Mouse (Mus musculus) left cerebral cortex, adult 8-10 months (tissue): ENCODE measurements around the gene Arnt2. TPM values are rescaled to one million over a fixed set of nuclear protein-coding genes. Genes with fewer than 3 reads are reported as not detected.

ENCODE experiments used
- DNase-seq, 2 experiments: peaks; one replicate each; pipeline ENCODE4 v3.0.0; 2022; ENCODE audit warnings: low spot score in 2 of 2
- total RNA-seq, 4 experiments: library from RNA; stranded (reverse); gene quantifications; 2 replicates each; pipeline ENCODE4 v1.2.4; 2022

The Arnt2 gene
- 100 to 1,000 TPM; 205 to 240 (median 236) TPM for total RNA-seq

DNA sequence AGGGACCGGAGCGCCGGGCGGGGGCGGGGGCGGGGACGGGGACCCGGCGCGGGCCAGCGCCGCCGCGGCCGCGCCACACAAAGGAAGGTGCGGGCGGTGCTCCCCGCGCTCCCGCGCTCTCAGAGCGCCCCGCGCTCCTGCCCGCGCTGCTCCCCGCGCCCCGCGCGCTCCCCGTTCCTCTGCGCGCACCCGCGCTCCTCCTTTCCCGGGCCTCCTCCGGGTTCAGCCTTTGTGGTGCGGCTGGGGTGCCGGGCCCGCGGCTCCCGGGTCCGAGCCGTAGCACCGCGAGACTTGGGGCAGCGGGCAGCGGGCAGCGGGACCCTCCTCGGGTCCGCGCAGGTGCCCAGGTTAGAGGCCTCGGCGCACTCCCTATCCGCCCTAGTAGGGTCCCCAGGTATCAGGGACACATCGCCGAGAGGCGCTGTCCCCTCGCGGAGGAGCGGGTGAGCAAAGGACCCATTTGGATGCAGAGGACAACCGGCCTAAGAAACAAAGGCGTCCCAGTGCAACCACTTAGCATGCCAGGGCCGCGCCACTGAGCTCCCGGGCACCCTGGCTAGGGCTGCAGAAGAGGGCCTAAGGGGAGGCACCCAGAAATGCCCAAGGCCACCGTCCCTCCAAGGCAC is at the start of gene Arnt2:
Gene Arnt2, minus strand, starts transcription at position 281 of the 626 bp plus-strand sequence.
- peak; percentile 67 to 79 for DNase-seq

DNA sequence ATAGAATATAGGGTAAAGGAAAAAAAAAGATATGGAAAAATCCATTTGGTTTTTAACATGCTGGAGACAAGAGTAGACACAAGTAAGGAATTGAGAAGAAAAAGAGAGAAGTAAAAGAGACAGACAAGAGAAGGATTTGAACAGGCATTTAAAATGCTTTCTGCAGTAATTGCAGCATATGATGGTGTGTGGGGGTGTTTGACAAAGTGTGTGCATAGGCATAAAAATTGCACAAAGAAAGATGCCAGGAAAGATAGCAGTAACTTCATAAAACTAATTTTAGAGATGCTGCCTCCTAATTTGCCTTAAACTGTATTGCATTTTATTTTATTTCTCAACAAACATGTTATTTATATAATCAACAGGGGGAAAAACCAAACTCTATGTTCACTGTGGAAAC is 41.7 kb upstream of the Arnt2 start:
- no peak for DNase-seq

DNA sequence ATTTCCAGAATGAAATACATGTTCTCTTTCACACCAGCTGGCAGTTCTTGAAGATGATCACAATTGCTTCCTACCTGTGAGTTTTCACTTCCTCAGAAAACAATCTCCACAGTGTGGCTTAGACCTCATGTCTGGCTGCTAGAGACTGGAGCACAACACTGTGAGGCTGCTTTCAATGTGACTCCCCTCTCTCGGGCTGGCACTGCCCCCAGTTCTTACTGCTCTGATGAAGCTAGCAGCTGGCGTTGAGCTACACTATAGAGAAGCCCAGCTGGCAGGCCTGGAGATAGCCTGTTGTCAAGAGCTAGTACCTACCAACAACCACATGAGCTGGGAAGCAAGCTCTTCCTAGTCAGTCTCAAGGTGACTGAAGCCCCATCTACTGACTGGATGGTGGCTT is 39.1 kb upstream of the Arnt2 start:
- DNase-seq = peak; percentile 19 to 79

DNA sequence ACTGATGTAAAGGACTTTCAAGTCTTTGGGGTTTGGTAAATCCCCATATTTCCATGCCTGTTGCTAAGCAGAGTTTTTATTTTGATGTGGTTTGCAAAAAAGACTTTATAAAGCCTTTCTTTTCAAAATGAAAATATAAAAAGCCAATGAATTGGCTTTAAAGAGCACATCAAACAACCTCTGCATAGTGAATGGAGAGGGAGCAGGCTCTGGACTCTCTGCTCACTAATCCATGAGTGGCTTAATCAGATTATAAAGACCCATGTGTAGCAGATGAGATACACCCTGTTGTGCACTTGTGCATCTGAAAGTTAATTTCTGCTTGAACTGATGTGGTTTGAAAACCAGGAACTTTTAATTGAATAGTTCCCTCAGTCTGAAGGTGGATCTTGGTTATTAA is 38.5 kb upstream of the Arnt2 start:
- no peak for DNase-seq

DNA sequence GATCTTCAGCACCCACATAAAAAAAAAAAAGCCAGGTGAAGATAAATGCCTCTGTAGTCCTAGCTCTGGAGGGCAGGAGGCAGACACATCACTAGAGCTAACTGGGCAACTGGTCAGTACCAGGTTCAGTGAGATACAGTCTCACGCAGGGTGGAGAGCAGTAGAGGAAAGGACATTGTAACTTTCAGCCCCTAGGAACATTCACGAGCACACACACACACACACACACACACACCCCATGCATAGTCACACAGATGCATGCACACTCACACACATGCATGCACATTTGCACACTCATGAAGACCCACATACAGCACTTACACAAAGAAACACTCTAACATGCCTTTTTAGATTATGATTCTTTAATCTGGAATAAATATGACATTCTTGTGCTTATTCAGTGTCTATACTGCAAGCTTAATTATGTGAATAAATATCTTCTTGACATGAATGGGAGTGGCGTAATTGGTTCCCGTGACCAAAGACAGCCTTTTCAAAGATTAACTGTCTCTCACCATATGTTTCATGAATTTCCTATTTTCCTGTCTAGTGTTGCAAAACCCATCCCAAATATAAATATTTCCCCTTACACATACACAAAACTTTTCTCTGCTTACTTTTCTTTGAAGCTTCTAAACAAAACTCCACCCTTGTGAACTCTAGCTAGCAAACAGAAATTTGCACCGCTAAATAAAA is 37.9 kb upstream of the Arnt2 start:
- no peak for DNase-seq

DNA sequence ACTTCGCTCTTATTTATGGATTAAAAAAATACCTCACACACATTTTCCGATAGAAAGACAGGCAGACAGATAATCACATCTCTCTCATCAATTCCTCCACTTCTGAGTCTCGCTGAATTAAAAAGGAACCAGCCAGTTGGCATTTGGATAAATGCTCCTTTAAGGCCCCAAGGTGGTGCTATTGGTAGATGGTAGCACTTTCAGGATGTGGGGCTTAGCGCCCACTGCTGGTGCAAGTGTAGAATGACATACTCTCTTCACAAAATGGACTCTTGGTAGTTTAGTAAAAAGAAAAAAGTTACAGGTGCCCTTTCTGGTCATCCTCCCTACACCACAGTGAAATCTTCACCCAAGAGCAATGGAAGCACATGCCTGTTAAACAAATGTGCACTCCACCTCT is 37.1 kb upstream of the Arnt2 start:
- DNase-seq = peak; percentile 23 to 47

DNA sequence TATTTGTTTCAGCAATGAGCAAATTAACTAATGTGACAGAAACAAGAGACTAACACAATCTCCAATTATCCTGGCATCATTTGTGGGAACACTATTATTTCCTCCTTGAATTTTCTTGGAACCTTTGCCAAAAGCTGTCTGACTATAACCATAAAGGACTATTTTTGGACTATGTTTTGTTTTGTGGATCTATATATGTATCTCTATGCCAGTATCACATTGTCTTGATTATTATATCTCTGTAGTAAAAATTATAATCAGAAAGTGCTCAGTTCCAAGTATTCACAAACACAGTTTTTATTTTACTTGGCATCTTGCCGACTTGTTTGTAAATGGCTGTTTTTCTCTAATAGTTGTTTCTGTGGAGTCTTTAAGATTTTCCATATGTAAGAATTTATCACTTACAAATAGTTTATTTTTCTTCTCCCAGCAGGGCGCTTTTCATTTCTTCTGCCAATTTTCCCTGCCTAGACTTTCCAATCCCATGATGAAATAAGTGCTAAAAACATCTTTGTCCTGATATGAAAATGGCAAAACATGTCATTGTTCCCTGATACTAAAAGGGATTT is 32.5 kb upstream of the Arnt2 start:
- no peak for DNase-seq

DNA sequence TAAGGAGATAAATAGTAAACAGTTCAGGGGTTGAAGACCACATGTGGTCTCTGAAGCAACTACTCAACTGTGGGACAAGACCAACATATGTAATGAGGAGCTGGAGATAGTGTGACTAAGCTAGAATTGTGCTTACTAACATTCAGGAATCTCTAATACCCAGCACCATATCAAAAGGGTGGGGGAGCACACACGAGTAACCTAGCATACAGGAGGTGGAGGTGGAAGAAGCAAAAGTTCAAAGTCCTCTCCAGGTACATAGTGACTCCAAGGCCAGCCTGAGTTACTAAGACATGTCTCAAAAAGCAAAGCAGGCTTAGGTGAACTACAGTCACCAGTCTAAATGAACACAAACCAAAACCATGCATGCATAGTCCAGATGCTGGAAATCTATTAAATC is 29.6 kb upstream of the Arnt2 start:
- DNase-seq = no peak

DNA sequence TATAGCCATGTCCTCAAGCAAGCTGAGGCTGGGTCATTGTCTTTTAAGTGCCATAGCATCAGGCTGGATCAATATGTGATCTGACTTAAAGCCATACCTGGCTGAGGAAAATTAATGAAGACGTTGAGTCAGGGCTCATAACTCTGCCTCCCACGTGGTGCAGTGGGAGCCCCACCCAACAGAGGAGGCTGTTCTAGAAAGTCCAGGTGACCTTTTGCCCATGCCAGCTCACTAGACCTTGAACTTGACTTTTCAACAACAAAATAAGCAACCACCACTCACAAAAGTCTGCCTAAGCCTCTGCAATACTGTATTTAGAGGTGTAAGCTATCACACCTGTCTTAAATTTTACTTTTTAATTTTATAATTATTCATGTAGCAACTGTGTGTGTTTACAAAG is 24.9 kb upstream of the Arnt2 start:
- DNase-seq = no peak

DNA sequence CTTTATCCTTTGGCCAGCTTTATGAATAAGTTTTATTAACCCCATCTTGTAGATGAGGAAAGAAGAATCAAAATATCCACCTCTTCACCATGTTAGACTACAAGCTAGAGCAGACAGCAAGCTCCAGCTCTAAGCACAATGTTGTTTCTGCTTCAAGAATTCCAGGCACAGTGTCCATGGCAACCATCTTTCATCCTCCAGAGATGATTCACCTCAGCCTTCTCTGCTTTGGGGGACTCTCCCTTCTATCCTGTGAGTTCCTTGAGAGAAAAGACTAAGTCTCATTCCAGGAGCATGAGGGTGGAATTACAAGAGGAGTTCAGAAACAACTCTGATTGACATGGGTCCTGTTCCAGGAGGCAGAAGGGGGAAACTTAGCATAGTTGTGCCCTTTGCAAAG is 22.2 kb upstream of the Arnt2 start:
- peak in 1 of 2 experiments; percentile 74 for DNase-seq

DNA sequence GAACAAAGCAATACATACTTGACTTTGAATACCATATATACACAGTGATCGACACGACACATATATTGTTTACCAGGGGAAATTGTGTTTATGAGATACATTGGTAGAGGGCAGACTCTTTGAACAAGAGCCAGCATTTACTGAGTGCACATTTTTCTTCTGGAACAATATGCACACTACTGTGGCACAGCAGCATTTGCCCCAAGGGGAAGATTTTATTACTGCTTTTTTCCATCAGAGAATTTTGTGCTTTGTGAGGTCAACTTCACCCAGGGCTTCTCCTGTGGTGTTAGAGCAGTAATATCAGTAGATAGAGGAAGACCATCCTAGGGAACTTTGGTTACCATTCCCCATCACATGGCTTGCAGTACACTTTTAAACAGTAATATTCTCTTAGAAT is 17.2 kb upstream of the Arnt2 start:
- no peak for DNase-seq

DNA sequence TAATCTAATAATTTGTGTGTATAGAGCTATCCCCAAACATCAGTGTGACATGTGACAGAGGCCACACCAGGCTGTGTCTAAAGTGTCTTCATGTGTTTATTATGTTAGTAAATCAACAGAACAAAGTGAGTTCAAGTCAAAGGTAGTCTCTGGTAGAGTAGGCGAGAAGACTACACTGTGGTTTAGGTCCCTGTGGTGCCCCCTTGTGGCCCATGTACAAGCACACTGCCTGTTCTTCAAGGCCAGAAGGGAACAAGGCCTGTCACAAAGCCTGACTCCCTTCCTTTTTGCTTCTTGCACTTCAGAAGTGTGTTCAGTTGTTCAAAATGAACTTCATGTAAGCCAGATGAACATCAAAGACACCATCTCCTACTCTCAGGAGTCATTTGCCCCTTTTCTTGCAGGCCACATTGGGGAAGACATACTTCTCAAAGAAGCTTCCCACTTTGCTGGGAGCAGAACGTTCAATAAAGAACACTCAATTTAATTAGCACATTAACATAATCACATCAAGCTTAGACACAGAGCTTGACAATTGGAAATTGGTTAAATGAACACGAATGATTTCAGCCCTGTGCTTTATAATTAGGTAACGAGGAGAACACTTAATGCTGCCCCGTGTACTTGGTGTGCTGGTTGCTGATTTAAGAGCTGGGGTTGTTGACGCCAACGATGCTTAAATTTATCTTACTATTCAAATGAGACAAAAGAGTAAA is 14.9 kb upstream of the Arnt2 start:
- DNase-seq = no peak

DNA sequence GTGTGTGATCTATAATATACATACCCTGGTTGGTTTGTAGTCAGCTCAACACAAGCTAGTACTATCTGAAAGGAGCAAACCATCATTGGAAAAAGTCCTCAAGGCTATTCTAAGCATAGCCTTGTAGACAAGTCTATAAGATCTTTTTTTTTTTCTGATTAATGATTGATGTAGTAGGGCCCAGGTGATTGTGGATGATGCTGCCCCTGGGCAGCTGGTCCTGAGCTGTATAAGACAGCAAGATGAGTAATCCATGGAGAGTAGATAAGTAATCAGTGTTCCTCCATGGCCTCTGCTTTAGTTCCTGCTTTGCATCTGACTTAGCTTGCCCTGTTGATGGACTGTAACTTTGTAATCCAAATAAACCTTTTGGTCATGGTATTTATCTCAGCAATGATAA is 11.8 kb upstream of the Arnt2 start:
- DNase-seq = no peak

DNA sequence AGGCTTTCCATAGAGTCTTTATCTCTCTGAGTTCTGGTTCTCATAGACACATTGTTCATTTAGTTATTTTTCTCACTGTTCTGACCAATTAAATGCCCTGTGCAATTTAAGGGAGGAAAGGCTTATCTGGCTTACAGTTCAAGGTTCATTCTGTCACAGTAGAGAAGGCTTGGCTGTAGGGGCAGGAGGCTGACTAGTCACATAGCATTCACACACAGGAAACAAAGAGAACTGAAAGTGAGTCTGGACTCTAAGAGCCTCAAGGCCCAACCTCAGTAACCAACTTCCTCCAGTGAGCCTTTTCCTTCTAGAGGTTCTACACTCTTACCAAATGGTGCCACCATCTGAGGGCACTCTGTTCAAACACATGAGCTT is 11.3 kb upstream of the Arnt2 start:
- DNase-seq = no peak

DNA sequence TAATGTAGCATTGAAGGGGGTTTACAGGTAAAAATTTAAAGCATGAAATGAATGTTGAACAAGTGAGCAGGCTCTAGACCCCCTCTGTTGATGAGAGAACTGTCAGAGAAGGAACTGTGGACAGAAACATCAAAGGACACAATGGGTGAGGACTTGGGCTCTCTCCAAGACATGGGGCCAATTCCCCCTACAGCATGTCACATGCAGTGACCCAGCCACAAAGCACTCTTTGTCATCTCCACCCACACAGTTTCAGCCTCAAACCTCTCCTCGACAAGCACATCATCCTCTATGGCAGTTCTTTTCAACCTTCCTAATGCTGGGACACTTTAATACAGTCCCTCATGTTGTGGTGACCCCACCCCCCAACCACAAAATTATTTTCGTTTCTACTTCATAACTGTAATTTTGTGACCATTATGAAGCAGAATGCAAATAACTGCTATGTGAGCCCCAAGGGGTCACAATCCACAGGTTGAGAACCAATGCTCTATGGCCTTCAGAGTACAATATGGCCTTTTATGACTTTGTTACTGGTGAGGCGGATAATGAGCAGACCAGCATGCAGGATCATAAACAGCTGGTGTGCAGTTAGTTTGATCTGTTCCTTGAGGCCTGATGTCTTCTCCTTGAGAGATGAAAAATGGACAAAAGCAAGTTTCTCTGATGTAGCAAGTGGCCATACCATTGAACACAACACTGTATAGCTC is 10.8 kb upstream of the Arnt2 start:
- DNase-seq = no peak

DNA sequence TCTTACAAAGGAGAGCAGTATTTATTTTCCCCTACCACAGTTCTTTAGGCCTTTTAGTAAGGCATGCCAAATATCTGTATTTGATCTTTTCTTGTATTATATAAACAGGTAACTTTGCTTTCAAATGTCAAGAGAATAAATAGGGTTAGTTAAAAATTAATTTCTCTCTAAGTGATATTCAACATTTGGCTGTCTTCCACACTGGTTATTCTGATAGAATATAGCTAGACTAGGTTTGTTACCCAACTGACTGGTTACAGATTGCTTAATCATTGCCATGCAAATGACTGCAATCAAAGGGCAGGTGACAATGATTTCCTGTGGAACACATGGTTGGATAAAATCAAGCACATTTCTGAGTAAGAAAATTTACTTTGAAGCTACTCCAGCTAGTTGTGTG is 7.5 kb upstream of the Arnt2 start:
- DNase-seq = no peak

DNA sequence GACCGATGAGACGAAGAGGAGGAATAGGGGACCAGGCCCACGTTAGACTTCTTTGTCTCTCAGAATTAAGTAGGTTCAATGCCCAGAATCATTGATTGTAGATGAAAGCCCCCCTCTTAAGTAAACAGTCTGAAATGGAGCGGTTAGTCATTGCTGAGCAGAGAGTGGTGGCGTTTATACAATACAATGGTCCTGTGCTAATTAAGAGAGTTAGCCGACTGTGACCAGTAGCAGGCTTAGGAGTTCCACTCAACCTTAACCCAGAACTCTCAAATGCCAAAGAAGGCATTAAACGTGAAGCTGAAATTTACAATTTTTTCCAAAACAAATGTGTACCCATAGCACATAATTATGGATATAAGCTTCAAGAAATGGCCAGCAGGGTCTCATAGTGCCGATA is 2.6 kb upstream of the Arnt2 start:
- no peak for DNase-seq

DNA sequence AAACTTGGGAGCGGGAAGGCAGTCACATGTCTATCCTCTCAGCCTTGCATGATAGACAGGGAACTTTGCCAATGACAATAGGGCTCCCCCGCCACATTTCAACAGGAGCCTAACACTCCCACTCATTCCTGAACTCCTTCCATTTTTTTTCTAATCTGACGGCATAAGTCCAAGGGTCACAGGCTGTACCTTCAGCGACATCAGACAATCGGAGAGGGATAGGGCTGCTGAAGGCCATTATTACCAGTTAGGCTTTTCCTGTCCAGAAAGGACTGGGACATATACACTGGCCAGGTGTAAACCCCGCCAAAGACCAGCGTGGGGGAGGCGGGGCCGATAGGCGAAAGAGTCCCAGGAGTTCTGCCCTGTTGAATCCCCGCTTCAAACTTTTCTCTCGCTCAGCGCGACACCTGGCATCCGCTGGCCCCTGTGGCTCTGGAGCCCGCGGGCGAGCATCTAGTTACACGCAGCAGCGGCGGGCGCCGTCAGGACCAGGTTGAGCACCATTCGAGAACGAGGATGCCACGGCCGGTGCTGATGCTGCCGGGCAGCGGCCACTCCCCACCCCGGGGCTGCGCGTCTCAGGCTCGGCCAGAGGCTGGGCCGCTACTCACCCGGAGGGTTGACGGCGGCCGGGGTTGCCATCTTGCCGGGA is 608 bp downstream of the Arnt2 start:
- DNase-seq = peak; percentile 49 to 66

DNA sequence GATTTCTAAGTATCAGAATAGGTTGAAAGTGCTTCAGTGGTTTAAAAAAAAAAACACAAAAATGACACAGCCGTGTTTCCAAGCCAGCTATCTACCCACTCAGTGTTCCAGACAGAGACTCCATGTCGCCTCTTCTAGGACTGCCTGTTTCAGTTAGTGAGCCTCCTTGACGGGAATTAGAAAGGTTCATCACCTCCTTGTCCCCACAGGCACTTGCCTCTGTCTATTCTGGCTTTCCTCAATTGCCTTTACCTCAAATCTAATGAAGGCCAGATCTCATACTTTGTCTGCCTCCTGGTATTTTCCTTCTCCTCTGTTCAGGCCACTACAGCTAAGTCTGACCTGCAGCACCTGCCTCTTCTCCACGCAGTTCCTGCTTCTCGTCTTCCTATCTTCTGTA is 1.7 kb downstream of the Arnt2 start:
- no peak for DNase-seq

DNA sequence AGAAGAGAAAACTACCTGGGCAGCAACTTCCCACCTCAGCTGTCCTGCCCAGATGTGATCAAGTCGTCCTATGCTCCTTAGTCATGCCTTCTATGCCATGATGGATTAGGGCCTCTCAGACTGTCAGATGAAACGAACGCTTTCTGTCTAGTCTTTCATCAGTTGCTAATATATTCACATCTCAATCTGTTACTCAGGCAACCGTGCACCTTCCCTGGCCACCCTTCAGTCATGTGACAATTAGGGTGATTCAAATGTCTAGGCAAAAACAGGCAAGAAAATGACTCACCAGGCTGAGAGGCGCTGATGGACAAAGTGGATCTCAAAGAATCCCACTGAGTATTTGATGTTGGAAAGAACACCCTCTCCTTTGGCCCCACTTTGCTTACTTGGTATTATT is 6.6 kb downstream of the Arnt2 start:
- DNase-seq = no peak
